Mouse (Mus musculus) intestine, embryonic 15.5 days (tissue): ENCODE data around the gene Sdad1. TPM values are rescaled to one million over a fixed set of nuclear protein-coding genes. Genes with fewer than 3 reads are reported as not detected.

ENCODE experiments used
- polyA plus RNA-seq: library from polyadenylated mRNA; unstranded; fragments of >200 nt; fragmentation: Nextera tagmentation; extraction: Ambion mirVana; gene quantifications from 2 replicates; pipeline ENCODE4 v1.2.1, GENCODE M21; 2015

Sdad1 gene
- polyA plus RNA-seq, 1 experiment from 2014 or later: 40.1 TPM

Other genes starting within 250 kb of the Sdad1 start
- gene G3bp2, start 226.8 kb downstream of the Sdad1 start, polyA plus RNA-seq: 162 and 195 TPM in 2 replicates
- 42.4 and 45.9 TPM in 2 replicates for gene Uso1, start 172.5 kb downstream of the Sdad1 start, polyA plus RNA-seq
- gene U90926, start 95.1 kb downstream of the Sdad1 start, polyA plus RNA-seq: not detected in 2 replicates
- 0.39 and 0.59 TPM in 2 replicates for gene Ppef2, start 54.2 kb downstream of the Sdad1 start, polyA plus RNA-seq
- gene Naaa, start 32.3 kb downstream of the Sdad1 start, polyA plus RNA-seq: 24.2 and 26.8 TPM in 2 replicates
- gene Cxcl9, start 17.6 kb upstream of the Sdad1 start, polyA plus RNA-seq: 0.20 TPM in 1 of 2 replicates, not detected in the other
- gene Art3, start 21.3 kb upstream of the Sdad1 start, polyA plus RNA-seq: 3.7 and 4.0 TPM in 2 replicates
- gene Cxcl10, start 38.4 kb upstream of the Sdad1 start, polyA plus RNA-seq: 1.9 and 2.4 TPM in 2 replicates
- gene Nup54, start 124.7 kb upstream of the Sdad1 start, polyA plus RNA-seq: 51.1 and 55.5 TPM in 2 replicates
- gene Scarb2, start 196.4 kb upstream of the Sdad1 start, polyA plus RNA-seq: 12.4 and 13.1 TPM in 2 replicates
- gene Fam47e, start 244.6 kb upstream of the Sdad1 start, polyA plus RNA-seq: 0.23 TPM in 1 of 2 replicates, not detected in the other